Mouse (Mus musculus) embryo, embryonic 10.5 days (tissue): Measurements from ENCODE around the gene Cul3.

Source experiments
- DNase-seq: peaks from one replicate; pipeline ENCODE4 v3.0.0-alpha.2; 2015; ENCODE audit warnings: low spot score

The Cul3 gene

GRCm38 (mm10) chr1:80293307-80293706, 47.0 kb downstream of the Cul3 start:
- no peak for DNase-seq

GRCm38 (mm10) chr1:80278731-80279130, 61.5 kb downstream of the Cul3 start:
- no peak for DNase-seq

GRCm38 (mm10) chr1:80260443-80260842, 79.8 kb downstream of the Cul3 start:
- DNase-seq, result no peak

- DNase-seq, result no peak
Measured at GRCm38 (mm10) chr1:80258632-80259031, 81.6 kb downstream of the Cul3 start.

DNA sequence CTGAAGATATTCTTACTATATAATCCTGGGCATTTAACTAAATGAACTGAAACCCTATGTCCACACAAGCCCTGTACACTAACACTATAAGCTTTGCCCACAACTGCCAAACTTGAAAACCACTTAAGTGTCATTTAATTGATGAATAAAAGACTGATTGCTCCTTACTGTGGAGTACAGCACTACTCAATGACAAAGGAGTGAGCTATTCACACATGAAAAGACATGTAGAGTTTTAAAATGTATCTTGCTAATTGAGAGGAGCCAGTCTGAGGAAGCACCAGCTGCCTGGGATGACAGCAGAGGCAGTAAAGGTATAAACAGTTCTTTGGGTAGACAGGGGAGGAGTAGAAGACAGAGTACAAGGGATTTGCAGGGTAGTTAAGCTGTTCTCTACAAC, 87.0 kb downstream of the Cul3 start:
- DNase-seq, result no peak

DNA sequence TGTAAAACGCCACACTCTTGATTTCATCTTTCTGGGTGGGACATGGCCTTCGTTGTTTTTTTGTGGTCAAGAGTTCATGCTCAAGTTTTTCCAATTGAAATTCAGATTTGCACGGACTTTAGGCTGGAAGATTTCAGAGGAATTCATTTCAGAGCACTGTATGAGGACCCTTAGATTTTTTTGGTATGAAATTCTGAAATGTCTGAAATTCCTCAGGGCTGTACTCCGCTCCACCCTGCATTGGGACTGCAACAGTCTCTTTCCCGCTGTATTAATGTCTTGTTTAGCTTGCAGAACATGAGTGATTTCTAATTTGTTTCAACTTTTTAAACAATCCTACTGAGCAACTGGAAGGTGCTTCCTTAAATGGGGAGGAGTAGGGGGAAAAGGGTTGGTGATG, 90.0 kb downstream of the Cul3 start:
- no peak for DNase-seq

GRCm38 (mm10) chr1:80247131-80247530, 93.1 kb downstream of the Cul3 start:
- DNase-seq, result no peak

- DNase-seq, result no peak
Measured at GRCm38 (mm10) chr1:80244123-80244522, 96.2 kb downstream of the Cul3 start.

- DNase-seq, result no peak
Measured at GRCm38 (mm10) chr1:80241579-80241978, 98.7 kb downstream of the Cul3 start.

- DNase-seq, result peak; percentile 43
Measured at GRCm38 (mm10) chr1:80240017-80240660, 100.1 kb downstream of the Cul3 start.

GRCm38 (mm10) chr1:80239481-80239880, 100.8 kb downstream of the Cul3 start:
- no peak for DNase-seq

DNA sequence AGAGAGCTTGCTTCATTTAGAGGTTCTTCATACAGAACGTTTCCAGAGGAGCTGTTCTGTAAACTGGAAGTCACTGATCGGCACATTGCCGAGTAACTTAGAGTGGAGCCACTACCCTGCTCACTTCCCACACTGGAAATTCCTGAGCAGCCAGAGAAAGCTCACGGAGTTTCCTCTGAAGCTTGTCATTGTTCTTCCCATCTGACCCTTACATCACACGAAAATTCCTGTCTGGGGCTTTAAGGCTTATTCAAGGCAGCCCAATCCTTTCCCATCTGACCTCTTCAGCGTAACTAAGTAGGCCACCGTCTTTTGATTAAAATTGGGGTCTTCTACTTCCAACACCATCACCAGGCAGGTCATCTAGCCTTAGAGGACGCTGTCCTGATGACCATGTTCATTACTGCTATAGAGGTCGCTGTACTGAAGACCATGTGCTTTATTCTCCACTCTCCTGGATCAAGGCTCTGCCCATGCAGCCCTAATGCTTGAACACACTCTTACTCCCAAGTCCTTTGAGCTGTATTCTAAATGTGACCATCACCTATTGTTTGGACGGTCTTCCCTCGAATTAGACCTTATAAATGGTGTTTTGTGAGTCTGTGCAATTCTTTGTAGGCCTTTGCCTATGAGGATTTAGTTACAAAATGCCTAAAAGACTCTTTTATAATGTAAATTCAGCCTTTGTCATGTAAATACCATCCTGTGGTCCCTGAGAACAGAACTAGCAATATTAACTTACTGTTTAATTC, 103.2 kb downstream of the Cul3 start:
- DNase-seq, result no peak

DNA sequence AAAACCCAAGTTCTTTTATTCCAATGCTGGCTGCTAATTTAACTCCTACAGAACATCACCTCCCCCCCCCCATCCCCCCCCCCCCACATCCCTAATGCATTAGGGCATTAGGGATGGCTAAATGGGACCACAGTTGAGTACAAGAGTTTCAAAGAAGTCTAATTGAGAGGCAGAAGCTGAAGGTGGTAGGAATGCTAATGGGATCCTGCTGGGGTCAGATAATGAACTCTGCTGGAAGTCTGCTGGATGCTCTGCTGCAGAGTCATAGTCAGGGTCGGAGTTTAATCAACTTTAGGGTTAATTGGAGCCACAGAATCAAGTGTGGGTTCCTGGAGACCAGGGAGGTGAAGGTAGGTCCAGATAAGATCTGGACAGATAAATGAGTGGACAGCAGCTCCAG, 104.2 kb downstream of the Cul3 start:
- DNase-seq, result no peak

DNA sequence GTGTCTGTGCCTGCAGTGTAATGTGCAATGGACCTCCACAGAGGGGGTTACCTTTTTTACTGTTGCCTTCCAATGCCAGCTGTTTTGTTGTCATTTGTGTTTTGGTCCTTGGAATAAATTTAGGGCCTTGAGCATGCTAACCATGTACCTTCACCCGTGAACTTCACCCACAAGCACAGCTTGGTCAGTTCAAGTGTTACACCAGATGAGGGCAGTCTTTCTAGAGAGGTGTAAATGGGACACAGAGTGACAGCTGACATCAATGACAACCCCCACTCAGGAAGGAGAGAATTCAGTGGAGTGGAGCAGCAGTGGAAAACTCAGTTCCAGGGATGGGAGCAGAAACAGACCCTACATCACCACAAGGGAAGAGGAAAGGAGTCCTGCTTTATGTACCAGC, 109.7 kb downstream of the Cul3 start:
- DNase-seq, result no peak

DNA sequence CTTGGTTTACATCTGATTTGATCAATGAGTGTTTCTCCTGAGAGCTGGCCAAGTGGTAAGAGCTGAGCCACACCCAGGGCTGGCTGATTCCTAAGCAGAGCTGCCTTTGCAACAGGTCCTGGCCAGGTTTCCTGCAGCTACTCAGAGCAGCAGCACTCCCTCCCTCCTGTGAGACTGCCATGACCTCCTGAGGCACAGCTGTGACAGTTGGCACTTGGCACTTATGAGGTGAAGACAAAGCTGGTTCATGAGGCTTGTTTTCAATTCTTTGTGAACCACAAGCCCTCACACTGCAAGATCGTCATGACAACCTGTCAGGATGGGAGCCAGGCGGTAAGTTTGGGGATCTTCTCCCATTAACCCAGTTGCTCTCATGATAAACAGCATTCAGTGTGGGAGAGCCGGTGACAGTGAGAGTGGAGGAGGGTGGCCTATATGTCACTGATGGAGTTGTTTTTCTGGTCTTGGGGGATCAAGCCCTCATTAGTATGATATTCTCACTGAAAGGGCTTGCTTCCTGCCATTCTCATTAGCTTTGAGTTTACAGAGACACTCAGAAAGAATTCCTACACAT, 115.4 kb downstream of the Cul3 start:
- DNase-seq, result no peak

DNA sequence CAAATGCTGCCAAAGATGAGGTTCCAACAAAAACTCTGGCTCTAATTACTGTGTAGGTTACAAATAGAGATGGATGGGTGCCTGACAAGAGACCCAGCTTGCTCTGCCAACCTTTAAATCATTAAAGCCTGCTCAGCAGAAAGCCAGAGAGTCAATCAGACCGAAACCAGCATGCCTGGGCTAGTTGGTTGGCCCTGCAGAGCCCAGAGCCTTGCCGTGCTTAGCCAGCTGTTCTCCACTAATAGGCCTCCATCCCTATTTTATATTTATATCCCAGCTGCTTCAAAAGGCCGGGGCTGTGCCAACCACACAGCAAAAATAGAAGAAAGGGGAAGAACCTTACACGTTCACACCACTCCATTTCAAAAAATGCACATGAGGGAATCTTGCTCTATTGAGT, 119.1 kb downstream of the Cul3 start:
- DNase-seq, result no peak

GRCm38 (mm10) chr1:80218268-80218667, 122.0 kb downstream of the Cul3 start, which contains the start of gene Fam124b:
TSS of gene Fam124b (minus strand) at chr1:80218473.
- DNase-seq, result peak; percentile 29
